Mouse (Mus musculus): ENCODE data around the gene Zc3h18. TPM values are rescaled to one million over a fixed set of nuclear protein-coding genes. Genes with fewer than 3 reads are reported as not detected.
A peak's percentile ranks its signal among the peaks of the same experiment; 100 is the strongest.

The Zc3h18 gene
- polyA plus RNA-seq, 1 experiment, result 35.3 TPM

GRCm38 (mm10) chr8:122359111-122359775, 17.2 kb upstream of the Zc3h18 start:
- Histone ChIP-seq H3K4me1 (ENCODE audit: control insufficient read depth, insufficient read depth, low read length) (peaks cover 15% of the 10 kb centered on the region), H3K4me3 (ENCODE audit: insufficient read depth, low read length) (no peak overlapping the region), H3K27ac (ENCODE audit: insufficient read depth, low read depth, low read length) (no peak overlapping the region)
- TF ChIP-seq POLR2A (IDR thresholded peaks at IDR 0.05; ENCODE audit: borderline replicate concordance, low read depth, low read length), result no peak
- no peak for TF ChIP-seq CTCF (IDR thresholded peaks at IDR 0.05; ENCODE audit: low read depth, low read length)

GRCm38 (mm10) chr8:122360696-122361416, 15.6 kb upstream of the Zc3h18 start, which contains the start of gene Trhr2:
TSS of gene Trhr2 (minus strand) at chr8:122360746.
- H3K4me3 ChIP-seq (ENCODE audit: insufficient read depth, low read length), result no peak within 1 kb of the TSS
- TF ChIP-seq CTCF (IDR thresholded peaks at IDR 0.05; ENCODE audit: low read depth, low read length), result no peak
- TF ChIP-seq POLR2A (IDR thresholded peaks at IDR 0.05; ENCODE audit: borderline replicate concordance, low read depth, low read length), result no peak
- peaks cover 6% of the 10 kb centered on the region for H3K4me1 ChIP-seq (ENCODE audit: control insufficient read depth, insufficient read depth, low read length)
- no peak within 1 kb of the TSS for H3K27ac ChIP-seq (ENCODE audit: insufficient read depth, low read depth, low read length)

GRCm38 (mm10) chr8:122362271-122362670, 14.1 kb upstream of the Zc3h18 start:
- no peaks in the 10 kb centered on the region for H3K4me1 ChIP-seq (ENCODE audit: control insufficient read depth, insufficient read depth, low read length)
- TF ChIP-seq POLR2A (IDR thresholded peaks at IDR 0.05; ENCODE audit: borderline replicate concordance, low read depth, low read length), result no peak

GRCm38 (mm10) chr8:122362967-122363366, 13.4 kb upstream of the Zc3h18 start:
- TF ChIP-seq CTCF (IDR thresholded peaks at IDR 0.05; ENCODE audit: low read depth, low read length), result no peak
- no peak for TF ChIP-seq POLR2A (IDR thresholded peaks at IDR 0.05; ENCODE audit: borderline replicate concordance, low read depth, low read length)
- H3K4me1 ChIP-seq (ENCODE audit: control insufficient read depth, insufficient read depth, low read length), result no peaks in the 10 kb centered on the region
- H3K27ac ChIP-seq (ENCODE audit: insufficient read depth, low read depth, low read length), result no peak overlapping the region
- no peak overlapping the region for H3K4me3 ChIP-seq (ENCODE audit: insufficient read depth, low read length)

More at GRCm38 (mm10) chr8:122362271-122362670, 14.1 kb upstream of the Zc3h18 start:
- Histone ChIP-seq H3K27ac (ENCODE audit: insufficient read depth, low read depth, low read length) (no peak overlapping the region), H3K4me3 (ENCODE audit: insufficient read depth, low read length) (no peak overlapping the region)

DNA sequence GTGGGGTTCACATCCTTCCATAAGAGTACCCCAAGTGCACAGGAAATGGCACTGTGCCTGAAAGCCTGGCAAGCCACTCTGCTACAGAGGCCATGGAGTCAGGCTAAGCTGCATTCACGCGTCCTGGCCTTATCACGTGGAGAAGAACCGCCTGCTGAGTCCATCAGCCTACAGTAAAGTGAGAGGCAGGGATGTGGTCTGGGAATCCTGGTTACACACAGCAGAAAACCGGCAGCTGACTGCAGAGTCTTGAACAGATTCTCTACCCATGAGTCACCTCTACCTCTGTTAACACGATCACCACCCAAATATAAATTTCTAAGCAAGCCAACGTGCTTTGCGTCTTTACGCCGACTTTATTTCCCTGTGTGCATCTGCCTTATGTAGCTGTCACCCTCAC, 7.9 kb upstream of the Zc3h18 start:
- no peak for TF ChIP-seq POLR2A (IDR thresholded peaks at IDR 0.05; ENCODE audit: borderline replicate concordance, low read depth, low read length)
- no peak for TF ChIP-seq CTCF (IDR thresholded peaks at IDR 0.05; ENCODE audit: low read depth, low read length)
- no peak overlapping the region for H3K27ac ChIP-seq (ENCODE audit: insufficient read depth, low read depth, low read length)
- peaks cover 2% of the 10 kb centered on the region; the same call in 1 of the 2 replicates for H3K4me1 ChIP-seq (ENCODE audit: control insufficient read depth, insufficient read depth, low read length)
- no peak overlapping the region for H3K4me3 ChIP-seq (ENCODE audit: insufficient read depth, low read length)

DNA sequence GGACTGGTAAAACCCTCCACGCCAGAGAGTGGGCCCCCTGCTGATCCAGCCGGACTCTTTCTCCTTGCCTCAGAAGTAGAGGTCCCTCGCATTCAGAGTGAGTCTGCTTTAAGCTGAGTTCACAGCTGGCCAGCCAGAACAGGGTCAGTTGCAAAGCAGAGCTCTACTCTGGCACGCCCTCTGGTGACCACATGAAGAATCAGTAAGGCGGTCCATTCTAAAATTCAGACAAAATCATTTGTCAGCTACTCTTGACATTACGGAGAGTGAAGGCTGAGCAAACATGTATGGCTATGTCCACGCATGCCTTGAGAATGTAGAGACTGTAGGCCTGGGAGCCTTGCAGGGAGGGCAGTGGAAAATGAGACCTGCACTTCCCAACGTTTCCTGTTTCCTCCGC, 6.7 kb upstream of the Zc3h18 start:
- Histone ChIP-seq H3K4me1 (ENCODE audit: control insufficient read depth, insufficient read depth, low read length) (peaks cover 2% of the 10 kb centered on the region; the same call in 1 of the 2 replicates), H3K27ac (ENCODE audit: insufficient read depth, low read depth, low read length) (no peak overlapping the region), H3K4me3 (ENCODE audit: insufficient read depth, low read length) (no peak overlapping the region)
- TF ChIP-seq CTCF (IDR thresholded peaks at IDR 0.05; ENCODE audit: low read depth, low read length) (peak; percentile 50; the same call in 1 of the 2 replicates), POLR2A (IDR thresholded peaks at IDR 0.05; ENCODE audit: borderline replicate concordance, low read depth, low read length) (no peak)

DNA sequence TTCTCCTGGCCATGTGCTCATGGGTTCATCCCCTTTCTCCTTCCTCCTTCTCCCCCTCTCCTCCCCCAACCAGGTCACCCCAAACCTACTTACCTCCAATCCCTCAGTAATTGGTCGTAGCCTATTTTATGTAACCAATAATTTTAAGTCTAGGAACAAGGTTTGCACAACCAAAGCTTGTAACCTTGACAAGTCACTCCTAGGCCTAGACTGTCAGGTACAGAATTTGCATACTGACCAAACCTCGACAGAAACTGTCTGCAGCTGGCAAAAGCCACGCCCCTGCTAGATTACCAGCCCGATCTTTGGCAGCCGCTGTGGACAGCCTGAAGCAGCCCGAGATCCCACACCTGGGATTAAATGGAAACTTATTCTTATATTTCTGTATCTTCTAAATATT, 4.7 kb upstream of the Zc3h18 start:
- peaks cover 2% of the 10 kb centered on the region; the same call in 1 of the 2 replicates for H3K4me1 ChIP-seq (ENCODE audit: control insufficient read depth, insufficient read depth, low read length)
- TF ChIP-seq CTCF (IDR thresholded peaks at IDR 0.05; ENCODE audit: low read depth, low read length), result no peak
- TF ChIP-seq POLR2A (IDR thresholded peaks at IDR 0.05; ENCODE audit: borderline replicate concordance, low read depth, low read length), result no peak
- H3K4me3 ChIP-seq (ENCODE audit: insufficient read depth, low read length), result no peak overlapping the region
- H3K27ac ChIP-seq (ENCODE audit: insufficient read depth, low read depth, low read length), result no peak overlapping the region

GRCm38 (mm10) chr8:122375320-122375719, 1.1 kb upstream of the Zc3h18 start:
- Histone ChIP-seq H3K4me1 (ENCODE audit: control insufficient read depth, insufficient read depth, low read length) (peaks cover 7% of the 10 kb centered on the region), H3K4me3 (ENCODE audit: insufficient read depth, low read length) (peak overlapping the region; percentile 58), H3K27ac (ENCODE audit: insufficient read depth, low read depth, low read length) (no peak overlapping the region)
- no peak for TF ChIP-seq POLR2A (IDR thresholded peaks at IDR 0.05; ENCODE audit: borderline replicate concordance, low read depth, low read length)
- no peak for TF ChIP-seq CTCF (IDR thresholded peaks at IDR 0.05; ENCODE audit: low read depth, low read length)

GRCm38 (mm10) chr8:122375751-122376364, 551 bp upstream of the Zc3h18 start:
- Histone ChIP-seq H3K27ac (ENCODE audit: insufficient read depth, low read depth, low read length) (peak overlapping the region; percentile 41), H3K4me1 (ENCODE audit: control insufficient read depth, insufficient read depth, low read length) (peaks cover 7% of the 10 kb centered on the region), H3K4me3 (ENCODE audit: insufficient read depth, low read length) (peak overlapping the region; percentile 58)
- TF ChIP-seq POLR2A (IDR thresholded peaks at IDR 0.05; ENCODE audit: borderline replicate concordance, low read depth, low read length) (no peak), CTCF (IDR thresholded peaks at IDR 0.05; ENCODE audit: low read depth, low read length) (no peak)

DNA sequence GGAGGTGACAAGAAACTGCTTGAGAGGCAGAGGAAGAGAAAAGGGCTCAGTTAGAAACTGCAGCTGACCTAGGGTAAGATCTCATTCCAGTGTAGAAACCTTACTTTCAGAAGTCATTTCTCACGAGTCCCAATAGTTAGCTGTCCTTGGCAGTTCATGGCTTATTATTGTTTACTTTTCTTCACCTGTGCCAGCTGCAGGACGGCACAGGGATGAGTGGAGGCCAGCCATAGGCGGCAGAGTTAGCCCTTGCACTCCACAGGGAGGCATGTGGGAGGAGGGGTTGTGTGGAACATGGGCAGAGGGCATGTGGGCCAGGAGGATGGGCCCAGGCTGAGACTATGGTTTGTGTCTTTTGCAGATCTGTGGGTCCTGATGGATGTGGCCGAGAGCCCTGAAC, 6.6 kb downstream of the Zc3h18 start:
- H3K4me1 ChIP-seq (ENCODE audit: control insufficient read depth, insufficient read depth, low read length), result peaks cover 4% of the 10 kb centered on the region
- H3K4me3 ChIP-seq (ENCODE audit: insufficient read depth, low read length), result no peak overlapping the region
- no peak overlapping the region for H3K27ac ChIP-seq (ENCODE audit: insufficient read depth, low read depth, low read length)
- TF ChIP-seq CTCF (IDR thresholded peaks at IDR 0.05; ENCODE audit: low read depth, low read length), result no peak
- no peak for TF ChIP-seq POLR2A (IDR thresholded peaks at IDR 0.05; ENCODE audit: borderline replicate concordance, low read depth, low read length)
